Mouse (Mus musculus): ENCODE results near the gene Ehd4.

Gene Ehd4

DNA sequence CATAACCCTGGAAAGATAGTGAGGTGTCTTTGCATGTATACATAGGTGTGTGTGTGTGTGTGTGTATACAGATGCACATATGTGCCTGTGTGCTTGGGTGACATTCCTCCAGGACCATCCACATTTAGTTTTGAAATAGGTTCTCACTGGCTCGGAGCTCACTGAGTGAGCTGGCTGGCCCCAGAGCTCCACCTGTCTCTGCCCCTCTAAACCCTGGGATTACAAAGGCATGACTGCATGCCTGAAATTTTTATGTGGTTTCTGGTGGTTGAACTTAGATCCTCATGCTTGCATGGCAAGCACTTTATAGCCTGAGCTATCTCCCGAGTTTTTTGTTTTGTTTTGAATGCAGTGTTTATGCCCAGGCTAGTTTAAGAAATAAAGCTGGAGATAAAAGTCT lies 7.9 kb downstream of the Ehd4 start:
- intact Hi-C loops (cut with DNase I), result no loop called here

DNA sequence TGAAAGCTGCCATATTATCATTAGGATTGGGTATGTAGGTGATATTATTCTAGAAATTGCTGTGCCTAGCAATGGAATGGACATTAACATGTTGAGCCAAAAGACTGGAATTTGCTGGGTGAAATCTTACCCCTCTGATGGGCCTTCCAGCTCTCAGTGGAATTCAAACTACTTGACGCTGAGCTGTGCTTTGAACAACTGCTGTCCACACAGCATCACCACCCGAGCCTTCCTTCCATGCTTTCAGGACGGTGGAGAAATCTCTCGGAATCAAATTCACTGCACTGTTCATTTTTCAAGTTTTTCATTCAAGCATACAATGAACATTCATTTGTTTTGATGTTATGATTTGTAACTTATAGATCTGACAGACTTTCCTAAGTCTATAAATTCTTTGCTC lies 10.0 kb downstream of the Ehd4 start:
- intact Hi-C loops (cut with DNase I), result no loop called here

DNA sequence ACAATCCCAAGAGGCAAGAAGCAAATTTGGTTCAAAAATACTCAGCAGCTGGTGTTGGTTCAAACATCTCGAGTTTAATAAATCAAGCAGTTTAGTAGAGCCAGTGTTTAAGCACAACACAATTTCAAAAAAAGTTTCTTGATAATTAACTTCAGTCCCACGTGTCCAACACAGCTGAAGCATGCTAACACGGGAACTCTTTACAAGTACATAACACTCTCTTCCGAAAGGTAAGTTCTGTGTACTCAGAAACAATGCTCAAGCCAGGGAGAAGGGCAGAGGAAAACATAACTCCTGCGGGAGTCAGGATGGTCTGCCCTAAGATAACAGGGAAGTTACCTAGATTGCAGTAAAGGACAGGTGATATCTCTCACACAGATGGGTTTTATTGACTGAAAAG lies 12.1 kb downstream of the Ehd4 start:
- intact Hi-C loops (cut with DNase I), result no loop called here

DNA sequence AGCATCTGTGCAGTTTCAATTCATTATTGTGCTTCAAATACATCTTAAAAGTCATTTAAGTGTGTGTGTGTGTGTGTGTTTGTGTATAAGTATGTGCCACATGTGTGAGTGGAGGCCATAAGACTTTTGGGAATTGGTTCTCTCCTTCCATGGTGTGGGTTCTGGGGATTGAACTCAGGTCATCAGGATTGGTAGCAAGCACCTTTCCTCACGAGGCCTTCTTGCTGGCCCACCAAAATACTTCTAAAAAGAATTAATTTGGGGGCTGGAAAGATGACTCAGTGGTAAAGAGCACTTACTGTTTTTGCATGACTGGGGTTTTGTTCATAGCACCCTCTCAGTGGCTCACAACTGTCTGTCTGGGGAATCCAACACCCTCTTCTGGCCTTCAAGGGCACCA lies 12.7 kb downstream of the Ehd4 start:
- intact Hi-C loops (cut with DNase I), result no loop called here

DNA sequence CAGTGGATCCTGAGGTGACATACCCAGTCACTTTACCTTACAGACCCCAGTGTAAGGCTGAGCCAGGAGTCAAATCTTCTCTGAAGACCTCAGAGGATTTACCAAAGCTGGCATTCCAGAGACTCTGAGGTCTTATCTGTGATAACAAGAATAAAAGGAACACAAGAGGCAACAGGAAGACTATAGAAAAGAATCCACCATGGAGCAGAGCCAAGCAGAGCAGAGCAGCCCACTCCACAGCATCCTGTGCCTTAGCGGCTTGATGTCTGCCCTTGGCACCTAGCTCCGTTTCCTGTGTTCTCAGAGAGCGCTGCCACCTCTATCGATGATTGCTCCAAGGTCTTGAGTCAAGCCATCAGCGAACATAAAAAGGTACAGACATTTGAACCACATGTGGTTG lies 14.1 kb downstream of the Ehd4 start:
- intact Hi-C loops (cut with DNase I), result no loop called here

DNA sequence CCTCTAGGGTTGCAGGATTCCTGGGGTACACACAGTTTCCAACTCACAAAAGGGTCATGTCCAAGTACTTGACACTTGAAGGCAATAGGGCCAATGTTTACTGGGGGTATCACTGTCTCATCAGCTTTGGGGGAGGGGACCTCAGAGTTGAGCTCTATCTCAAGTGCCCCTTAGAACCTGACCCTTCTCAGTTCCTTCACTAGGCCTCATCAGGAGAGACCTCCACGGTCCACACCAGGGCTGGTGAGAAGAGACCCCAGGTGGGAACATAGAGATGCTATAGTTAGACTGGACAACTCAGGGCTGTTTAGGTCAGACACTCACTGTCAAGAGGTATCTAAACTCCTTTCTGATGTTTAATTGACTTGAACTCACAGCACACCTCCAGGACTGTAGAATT lies 15.3 kb downstream of the Ehd4 start:
- intact Hi-C loops (cut with DNase I), result no loop called here

DNA sequence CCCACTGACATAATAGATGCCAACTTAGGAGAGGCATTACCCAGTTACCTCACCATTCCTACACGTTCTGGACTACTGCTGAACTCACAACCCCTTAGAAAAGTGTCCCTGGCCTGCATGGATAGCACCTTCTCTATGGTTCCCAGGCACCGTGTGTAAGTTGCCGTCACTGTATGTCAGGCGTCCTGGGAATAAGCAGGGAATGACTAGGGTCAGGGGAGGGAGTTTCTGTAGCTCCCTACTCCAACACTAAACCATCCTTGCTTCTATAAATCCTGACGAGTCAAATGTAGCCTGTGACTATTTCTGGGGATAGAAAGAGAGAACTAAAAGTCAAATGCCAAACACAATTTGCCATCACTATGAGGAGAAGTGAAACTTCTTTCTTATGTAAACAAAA lies 17.1 kb downstream of the Ehd4 start:
- intact Hi-C loops (cut with DNase I), result no loop called here

DNA sequence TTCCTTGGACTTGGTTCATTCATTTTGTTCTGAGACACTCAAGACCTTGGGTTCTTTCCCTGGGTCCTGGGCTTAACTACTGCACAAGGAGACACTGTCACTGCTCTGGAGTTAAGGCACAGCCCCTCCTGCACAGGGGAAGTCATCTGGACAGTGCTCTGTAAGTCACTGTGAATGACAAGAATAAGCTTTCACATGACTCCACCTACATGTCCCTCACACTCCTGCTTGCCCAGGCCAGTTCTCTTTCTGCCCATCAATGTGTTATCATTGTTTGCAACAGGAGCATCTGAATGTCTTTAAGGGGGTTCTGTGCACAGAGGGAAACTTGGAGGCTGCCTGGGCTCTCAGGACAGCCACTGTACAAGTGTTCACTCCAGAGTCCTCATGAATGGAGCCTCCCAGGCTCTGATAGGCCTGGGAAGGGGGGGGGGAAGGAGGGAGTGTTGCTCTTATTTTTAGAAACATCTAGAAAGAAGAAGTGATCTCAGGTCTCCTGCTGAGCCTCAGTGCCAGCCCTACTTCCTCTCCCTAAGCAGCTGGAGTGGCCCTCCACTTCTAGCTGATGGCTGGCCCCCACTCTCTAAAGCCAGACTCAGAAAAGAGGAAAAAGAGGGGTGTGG lies 19.8 kb downstream of the Ehd4 start:
- intact Hi-C loops (cut with DNase I), result no loop called here

DNA sequence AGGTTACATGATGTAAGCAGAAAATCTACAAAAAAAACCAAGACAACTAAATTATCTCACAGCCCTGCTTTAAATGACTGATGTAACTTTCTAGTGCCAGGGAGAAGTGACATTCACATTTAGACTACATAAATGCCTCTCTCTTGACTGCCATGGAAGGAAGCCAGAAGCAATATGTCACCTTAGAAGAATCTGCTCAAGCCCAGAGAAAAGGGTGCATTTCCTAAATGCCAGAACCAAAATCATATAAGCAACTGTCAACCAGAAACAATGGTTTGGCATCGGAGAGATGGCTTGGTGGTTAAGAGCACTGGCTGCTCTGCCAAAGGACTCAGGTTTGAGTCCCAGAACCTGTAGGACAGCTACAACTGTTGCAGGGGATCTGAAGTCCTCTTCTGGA lies 22.5 kb downstream of the Ehd4 start:
- intact Hi-C loops (cut with DNase I), result no loop called here

DNA sequence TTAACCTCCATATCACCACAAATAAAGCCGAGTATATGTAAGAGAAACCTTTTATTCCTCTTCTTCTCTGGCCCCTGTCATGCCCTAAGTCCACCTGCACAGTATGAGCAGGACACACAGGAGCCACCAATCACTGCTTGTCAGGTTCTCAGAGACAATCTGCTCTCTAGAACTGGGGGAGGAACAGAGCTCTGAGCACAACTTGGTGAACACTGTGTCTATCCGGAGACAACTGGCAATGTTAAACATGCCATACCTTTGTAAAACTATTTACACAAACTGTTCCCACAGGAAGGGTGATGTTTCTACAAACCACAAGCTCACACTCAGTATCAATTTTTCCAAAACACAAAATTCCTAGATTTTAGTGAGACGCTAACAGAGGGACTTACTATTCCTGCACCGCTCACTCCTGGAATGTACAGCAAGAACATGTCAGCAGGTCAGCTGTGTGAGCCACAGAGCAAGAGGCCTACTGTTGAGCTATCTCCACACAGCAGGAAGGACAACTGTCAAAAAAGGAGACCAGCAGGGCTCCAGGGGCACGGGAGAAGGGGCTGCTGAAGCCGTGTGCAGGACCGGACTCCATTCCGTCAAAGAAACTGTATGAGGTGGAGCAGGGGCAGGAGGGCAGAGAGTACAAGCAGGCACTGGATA lies 25.0 kb downstream of the Ehd4 start:
- intact Hi-C loops (cut with DNase I), result no loop called here

DNA sequence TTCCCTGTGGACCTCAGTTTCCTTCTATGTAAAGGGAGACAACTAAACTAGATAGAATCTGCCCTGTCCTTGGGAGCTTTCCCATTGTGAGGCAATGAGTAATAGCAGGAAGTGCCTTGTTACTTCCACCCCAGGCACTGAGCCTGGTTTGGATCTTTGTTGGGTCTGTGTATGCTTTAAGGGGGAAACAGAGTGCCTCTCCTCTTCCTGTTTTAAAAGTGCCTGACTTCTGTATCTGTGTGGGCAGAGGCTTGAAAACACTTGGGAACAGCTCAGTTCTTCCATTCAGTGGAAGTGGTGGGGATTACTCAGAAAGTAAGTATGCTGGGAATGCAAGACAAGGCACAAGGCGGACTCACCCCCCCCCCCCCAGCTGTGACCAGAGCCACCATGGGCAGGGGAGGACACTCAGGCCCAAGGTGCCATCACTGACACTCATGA lies 25.8 kb downstream of the Ehd4 start:
- intact Hi-C loops (cut with DNase I), result no loop called here

DNA sequence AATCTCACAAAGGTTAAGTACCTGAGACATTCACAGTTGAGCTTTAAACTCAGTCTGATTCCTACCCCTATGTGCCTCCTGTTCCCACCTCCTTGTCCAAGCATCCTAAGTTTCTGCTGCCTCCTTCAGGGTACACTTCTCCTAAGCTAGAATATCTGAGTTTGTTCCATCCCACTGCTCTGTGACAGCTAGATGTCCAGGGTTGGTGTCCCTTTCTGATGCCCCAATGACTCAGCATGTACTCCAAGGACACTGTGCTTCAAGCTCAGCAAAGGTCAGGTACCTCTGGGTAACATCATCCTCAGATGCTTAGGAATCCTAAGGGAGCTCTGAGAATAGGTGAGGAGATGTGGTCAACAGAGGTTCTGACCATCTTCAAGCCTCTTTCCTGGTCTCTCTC lies 26.4 kb downstream of the Ehd4 start:
- intact Hi-C loops (cut with DNase I), result no loop called here

DNA sequence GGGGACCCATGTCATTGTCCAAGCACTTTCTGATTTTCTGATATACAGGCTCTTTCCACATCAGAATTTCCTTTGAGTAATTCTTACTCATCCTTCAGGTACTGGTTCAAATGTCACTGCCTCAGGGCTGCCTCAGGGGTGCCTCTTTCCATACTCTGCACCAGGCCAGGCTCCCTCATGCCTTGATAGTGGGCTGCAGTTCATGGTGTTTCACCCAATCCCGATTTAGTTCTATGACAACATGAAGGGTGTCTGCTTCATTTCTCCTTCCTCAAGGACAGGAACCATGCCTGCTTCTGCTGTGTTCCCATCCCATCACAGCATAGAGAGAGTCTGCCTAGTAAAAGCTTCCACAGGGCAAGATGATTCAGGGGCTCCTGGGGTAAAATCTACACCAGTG lies 27.5 kb downstream of the Ehd4 start:
- intact Hi-C loops (cut with DNase I), result no loop called here

DNA sequence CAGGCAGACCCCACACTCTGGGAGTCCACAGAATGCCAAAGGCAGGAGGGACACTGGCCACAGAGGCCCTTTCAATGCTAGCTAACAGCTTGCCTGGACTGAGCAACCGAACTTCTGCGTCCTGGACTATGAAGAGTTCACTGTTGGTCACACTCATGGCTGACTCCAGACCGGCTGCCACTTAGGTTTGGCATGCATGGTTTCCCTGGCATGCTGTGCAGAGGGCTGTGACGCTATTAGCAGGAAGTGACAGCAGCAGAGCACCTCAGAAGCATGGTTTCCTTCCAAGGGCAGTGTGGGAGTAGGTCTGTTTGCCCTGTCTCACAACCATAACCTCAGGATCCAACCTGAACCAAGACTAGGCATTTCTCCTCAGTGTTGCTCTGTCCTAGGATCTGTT lies 28.0 kb downstream of the Ehd4 start:
- intact Hi-C loops (cut with DNase I), result no loop called here

DNA sequence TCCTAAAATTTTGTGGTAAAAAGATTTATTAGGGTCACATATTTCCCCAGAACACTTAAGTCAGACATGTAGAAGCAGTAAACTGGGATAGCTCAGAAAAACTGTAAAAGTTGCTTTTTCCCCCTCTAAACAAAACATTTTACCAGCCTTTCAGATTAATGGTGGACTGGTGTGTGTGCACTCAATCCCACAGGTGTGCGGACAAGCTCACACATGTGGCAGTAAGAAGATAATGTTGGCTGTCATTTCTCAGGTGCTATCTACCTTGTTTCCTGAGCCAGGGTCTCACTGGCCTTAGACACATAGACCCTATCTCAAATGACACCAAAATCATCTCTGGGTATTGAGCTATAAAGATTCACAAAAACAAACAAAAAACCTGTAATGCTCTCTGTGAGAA lies 28.9 kb downstream of the Ehd4 start:
- intact Hi-C loops (cut with DNase I), result no loop called here

DNA sequence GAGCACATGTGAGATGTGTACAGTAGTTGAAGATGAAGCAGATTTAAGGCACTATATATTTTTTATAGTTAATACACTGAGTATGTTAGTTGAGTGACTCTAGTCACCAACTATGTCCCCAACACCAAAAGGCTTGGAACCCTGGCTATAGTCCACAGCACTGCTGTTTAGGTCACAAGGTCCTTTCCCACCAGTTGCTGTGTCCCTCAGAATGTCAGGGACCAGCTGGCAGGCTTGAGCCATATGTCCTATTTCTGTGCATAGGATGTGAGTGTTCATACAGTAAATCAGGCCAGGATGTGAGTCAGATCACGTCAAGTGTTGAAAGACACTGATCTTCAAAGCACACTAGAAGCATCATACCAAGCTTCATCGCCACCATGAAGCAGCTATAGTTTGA lies 29.5 kb downstream of the Ehd4 start:
- intact Hi-C loops (cut with DNase I), result no loop called here

DNA sequence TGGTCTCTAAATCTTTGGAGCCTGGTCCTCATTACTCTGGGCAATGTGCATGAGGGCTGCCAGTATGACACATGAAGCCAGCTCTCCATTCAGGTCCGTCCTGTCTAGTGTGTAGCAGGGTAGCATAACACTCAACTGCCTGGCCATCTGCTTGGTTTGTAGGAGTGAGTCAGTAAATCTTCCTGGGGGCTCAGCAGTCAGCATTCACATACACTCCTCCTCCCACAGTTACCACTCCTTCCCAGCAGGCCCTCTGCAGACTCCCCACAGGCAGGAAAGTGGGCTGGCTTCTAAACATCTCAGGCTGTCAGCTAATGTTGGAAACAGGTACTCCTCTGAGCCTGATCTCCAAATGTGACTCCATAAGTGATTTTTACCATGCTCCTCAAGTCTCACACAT lies 30.3 kb downstream of the Ehd4 start:
- intact Hi-C loops (cut with DNase I), result no loop called here

DNA sequence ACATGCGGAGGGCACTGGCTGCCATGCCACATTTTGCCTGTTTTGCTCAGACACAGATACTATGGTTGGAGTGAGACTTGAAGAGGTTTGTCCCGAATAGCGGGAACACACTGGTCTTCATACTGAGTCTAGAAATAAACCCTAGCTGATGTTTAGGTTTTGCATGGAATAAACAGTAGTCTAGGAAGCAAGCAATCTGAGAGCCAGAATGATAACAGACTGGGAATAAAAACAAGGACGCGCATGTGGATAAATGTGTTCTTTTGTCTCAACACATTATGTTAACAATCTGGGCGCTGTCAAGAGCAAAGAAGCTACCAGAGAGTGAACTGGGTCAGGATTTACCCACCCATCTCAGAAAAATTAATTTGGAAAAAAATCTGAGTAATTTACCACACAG lies 31.4 kb downstream of the Ehd4 start:
- intact Hi-C loops (cut with DNase I), result no loop called here

DNA sequence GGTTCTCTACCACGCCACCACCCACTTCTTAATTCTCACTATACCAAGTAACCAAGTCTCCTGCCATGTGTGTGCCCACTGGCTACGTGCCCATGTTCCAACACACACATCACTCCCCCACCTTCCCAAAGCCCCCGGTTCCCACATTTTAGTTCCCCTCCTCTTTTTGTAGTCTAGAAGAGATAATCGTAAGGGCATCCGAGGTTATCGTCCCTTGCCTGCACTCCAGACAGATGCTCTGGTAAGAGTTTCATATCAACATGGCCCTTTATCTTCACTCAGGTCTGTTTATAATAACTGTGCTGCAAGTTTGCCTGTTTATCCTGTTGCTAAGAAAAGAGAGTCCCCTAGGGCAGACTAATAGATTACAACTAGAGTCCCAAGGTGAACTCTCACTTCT lies 37.1 kb downstream of the Ehd4 start:
- intact Hi-C loops (cut with DNase I), result no loop called here

DNA sequence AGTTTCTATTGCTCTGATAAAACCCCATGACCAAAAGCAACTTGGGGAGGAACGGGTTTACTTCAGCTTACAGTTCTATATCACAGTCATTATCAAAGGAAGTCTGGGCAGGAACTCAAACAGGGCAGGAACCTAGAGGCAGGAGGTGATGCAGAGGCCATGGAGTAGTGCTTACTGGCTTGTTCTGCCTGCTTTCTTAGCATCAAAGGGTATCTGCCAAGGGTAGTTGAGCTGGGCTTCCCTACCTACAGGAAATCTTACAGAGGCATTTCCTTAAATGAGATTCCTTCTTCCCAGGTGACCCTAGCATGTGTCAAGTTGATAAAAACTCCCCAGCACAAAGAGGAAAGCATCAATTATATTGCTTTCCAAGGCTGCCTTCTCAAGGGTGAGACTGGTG lies 38.0 kb downstream of the Ehd4 start:
- intact Hi-C loops (cut with DNase I), result no loop called here

DNA sequence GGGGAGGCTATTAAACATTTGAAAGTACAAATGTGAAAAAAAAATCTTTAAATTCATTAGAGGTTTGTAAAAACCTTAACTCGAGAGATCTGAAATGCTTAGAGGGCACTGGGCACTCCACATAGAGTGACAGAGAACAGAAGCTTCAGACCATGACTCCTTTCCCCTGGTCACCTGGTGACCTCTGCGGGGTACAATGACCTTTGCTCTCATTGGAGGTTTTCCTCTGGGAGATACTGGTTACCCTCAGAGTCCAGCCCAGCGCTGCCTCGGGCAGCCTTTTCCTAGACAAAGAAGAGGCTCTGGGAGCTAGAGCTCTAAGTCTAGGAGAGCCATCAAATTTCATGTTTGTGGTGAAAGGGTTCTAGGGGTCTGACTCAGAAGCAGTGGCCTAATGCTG lies 39.4 kb downstream of the Ehd4 start:
- intact Hi-C loops (cut with DNase I), result no loop called here

DNA sequence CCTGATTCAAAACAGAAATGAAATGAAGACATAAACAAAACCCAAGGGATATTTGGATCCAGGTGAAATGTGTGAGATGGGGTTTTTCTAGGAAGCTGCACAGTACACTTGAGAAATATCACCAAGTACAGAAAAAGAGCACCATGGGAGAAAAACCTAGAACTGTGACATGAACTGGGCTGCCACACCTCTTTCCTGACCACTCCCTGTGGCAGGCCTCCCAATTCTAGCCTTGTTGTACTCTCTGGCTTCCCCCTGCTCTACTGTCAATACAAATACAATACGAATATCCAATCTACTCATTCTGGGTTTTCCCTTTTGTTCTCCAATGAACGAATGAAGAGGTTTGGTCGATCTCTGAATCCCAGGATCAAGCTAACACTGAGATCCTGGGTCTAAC lies 40.4 kb downstream of the Ehd4 start:
- intact Hi-C loops (cut with DNase I), result no loop called here

DNA sequence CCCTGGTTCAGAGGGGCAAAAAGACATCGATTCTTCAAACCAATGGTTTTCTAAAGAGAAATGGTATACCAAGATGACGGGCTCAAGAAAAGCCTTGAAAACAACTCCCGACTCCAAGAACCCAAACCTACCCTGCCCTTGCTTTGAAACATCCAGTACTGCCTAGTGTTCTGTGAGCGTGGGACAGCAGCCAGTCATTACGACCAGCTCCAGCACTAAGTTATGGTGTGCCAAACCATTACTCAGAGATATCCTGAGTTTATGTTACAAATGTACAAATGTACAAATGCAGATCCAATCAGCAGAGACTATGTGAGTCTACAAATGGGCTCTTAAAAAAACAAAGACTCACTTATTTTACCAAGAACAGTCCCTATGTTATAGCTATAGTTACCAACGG lies 40.9 kb downstream of the Ehd4 start:
- intact Hi-C loops (cut with DNase I), result no loop called here

DNA sequence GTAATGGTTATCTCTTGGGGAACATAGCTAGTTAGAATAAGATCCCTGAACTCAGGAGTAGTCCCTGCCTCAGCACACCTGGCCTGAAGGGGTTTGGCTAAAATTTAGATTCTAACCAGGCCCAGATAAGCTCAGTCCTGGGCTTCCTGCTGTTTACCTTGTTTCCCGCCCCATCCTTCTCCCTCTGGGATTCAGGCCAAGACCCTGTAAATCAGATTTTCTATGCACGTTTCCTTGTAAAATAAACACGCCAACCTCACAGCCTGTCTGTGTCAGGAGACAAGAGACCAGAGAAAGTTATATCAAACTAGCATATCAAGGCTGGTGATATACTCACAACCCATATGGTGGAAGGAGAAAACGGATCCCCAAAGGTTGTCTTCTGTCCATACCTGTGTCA lies 42.8 kb downstream of the Ehd4 start:
- intact Hi-C loops (cut with DNase I), result no loop called here

All from adrenal gland (tissue).